Mouse (Mus musculus): ENCODE results near the gene Gm44805. TPM values are rescaled to one million over a fixed set of nuclear protein-coding genes. Genes with fewer than 3 reads are reported as not detected.

Gm44805 gene
- total and polyA plus RNA-seq, 2 experiments from 2014 or later, result not detected

DNA sequence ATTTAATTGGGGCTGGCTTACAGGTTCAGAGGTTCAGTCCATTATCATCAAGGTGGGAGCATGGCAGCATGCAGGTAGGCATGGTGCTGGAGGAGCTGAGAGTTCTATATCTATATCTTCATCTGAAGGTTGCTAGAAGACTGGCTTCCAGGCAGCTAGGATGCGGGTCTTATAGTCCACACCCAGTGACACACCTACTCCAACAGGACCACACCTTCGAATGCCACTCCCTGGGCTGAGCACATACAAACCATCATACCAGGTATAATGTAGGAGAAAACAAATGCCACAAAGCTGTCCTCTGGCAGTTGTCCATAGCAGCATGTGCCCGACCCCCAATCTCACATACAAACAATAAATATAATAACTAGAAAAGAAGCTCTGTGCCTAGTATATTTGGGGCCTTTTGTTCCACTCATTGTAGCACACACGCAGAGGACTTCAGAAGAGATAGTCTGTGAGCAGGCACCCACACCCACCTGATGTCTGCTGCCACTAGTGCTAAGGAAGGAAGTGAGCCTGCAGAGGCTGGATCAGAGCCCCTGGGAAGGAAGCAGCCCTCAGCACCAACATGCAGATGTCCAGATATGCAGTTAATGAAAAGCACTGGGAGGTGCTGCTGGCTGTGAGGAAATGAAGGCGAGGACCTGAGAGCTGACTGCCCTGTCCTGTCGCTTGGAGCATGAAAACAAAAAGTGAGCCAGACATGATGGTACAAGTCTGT, 30.0 kb downstream of the Gm44805 start:
- TF ChIP-seq CTCF (IDR thresholded peaks at IDR 0.05), result no peak
- Histone ChIP-seq H3K9ac (replicated peaks; ENCODE audit: low read length, poor library complexity, severe bottlenecking) (no peak overlapping the region), H3K36me3 (ENCODE audit: insufficient read depth, low read length) (peaks cover 55% of the 10 kb centered on the region), H3K4me3 (ENCODE audit: low read depth, low read length) (no peak overlapping the region), H3K9me3 (ENCODE audit: low read length) (no peaks in the 10 kb centered on the region), H3K4me1 (ENCODE audit: insufficient read depth, low read length) (no peaks in the 10 kb centered on the region), H3K27me3 (ENCODE audit: insufficient read depth, low read length) (no peaks in the 10 kb centered on the region), H3K27ac (ENCODE audit: low read depth, low read length) (no peak overlapping the region), H3K4me2 (ENCODE audit: low read depth, low read length, poor library complexity, severe bottlenecking) (no peak overlapping the region)
- ATAC-seq (ENCODE audit: low FRiP score) (no peak), DNase-seq (ENCODE audit: low spot score) (no peak)
- 95% methylated on average over 6 of the region's 6 CpGs for WGBS

DNA sequence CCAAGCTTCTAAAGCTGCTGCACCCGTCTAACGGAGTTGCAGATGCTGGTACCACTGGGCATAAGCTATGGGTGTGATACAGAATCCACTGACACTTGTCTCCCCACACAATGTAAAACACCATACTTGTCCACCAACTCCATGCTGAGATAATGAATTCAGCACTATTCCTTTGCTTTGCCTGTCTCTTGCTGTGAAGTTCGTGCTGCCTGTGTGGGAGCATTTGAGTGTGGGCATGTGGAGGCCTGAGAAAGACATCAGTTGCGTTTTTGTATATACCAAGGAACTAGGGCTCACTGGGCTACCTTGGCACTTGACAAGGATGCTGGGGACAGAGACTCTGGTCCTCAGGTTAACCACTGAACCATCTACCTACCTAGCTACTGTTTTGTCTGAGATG, 40.0 kb downstream of the Gm44805 start:
- TF ChIP-seq CTCF (IDR thresholded peaks at IDR 0.05), result no peak
- Histone ChIP-seq H3K27ac (ENCODE audit: low read depth, low read length) (no peak overlapping the region), H3K27me3 (ENCODE audit: insufficient read depth, low read length) (no peaks in the 10 kb centered on the region), H3K36me3 (ENCODE audit: insufficient read depth, low read length) (peaks cover 85% of the 10 kb centered on the region), H3K9ac (replicated peaks; ENCODE audit: low read length, poor library complexity, severe bottlenecking) (no peak overlapping the region), H3K9me3 (ENCODE audit: low read length) (no peaks in the 10 kb centered on the region), H3K4me3 (ENCODE audit: low read depth, low read length) (no peak overlapping the region), H3K4me2 (ENCODE audit: low read depth, low read length, poor library complexity, severe bottlenecking) (no peak overlapping the region), H3K4me1 (ENCODE audit: insufficient read depth, low read length) (no peaks in the 10 kb centered on the region)
- no peak for ATAC-seq (ENCODE audit: low FRiP score)
- no peak for DNase-seq (ENCODE audit: low spot score)
- WGBS, result 93% methylated on average over 4 of the region's 4 CpGs

DNA sequence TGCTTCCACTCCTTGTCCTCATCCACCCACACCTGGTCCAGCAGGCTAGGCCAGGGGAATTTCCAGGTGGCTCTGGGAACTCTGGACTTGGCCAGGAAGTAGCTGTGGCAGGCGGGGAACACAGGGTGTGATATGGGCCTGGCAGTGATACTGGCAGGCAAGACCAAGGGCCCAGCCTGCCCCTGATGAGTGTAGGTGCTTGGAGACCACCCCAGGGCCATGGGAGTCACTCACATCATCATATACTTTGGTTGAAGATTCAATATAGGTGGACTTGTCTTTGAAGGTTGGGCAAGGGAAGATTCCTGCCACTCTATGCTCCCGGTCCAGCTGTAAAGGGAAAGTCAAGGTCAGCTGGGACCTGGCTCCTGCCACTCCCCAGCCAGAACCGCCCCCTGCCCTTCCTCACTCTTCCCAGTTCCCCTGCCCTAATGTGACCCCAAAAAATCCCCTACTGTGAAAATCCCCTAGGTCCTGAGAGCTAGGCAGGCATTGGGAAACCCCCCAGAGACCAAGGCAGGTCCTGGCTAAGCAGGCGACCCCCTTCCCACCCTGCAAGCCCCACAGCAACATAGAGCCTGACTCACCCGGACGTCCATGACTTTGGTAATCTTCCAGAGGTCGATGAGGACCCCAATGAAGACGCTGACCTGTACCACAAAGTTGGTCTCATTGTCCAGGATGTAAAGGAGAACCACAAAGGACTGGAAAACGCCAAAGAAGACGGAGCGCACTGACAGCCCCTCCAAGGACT, 46.0 kb downstream of the Gm44805 start:
- H3K9me3 ChIP-seq (ENCODE audit: low read length), result no peaks in the 10 kb centered on the region
- DNase-seq (ENCODE audit: low spot score), result no peak
- no peak overlapping the region for H3K4me3 ChIP-seq (ENCODE audit: low read depth, low read length)
- no peaks in the 10 kb centered on the region for H3K27me3 ChIP-seq (ENCODE audit: insufficient read depth, low read length)
- no peak overlapping the region for H3K9ac ChIP-seq (replicated peaks; ENCODE audit: low read length, poor library complexity, severe bottlenecking)
- H3K27ac ChIP-seq (ENCODE audit: low read depth, low read length), result no peak overlapping the region
- no peaks in the 10 kb centered on the region for H3K4me1 ChIP-seq (ENCODE audit: insufficient read depth, low read length)
- H3K4me2 ChIP-seq (ENCODE audit: low read depth, low read length, poor library complexity, severe bottlenecking), result no peak overlapping the region
- no peak for TF ChIP-seq CTCF (IDR thresholded peaks at IDR 0.05)
- peaks cover 81% of the 10 kb centered on the region for H3K36me3 ChIP-seq (ENCODE audit: insufficient read depth, low read length)
- WGBS, result 90% methylated on average over 11 of the region's 11 CpGs
- ATAC-seq (ENCODE audit: low FRiP score), result no peak

DNA sequence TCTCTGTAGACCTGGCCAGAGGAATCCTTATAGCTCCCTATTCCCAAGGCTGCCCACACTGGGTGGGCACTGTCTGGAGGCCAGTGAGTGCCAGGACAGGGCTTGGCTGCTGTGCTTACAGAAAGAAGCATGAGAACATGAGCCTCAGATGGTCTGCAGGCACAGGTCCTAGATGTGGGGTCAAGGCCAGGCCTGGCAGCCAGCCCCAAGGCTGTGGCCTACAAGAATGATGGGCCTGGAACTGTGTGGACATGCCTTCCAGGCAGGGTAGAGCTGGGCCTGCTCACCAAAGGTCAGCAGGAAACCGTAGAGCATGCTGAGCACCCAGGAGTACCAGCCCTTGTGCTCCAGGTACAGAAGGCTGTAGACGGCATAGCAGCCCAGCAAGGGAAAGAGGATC, 46.6 kb downstream of the Gm44805 start:
- DNase-seq (ENCODE audit: low spot score), result no peak
- no peak overlapping the region for H3K4me3 ChIP-seq (ENCODE audit: low read depth, low read length)
- no peaks in the 10 kb centered on the region for H3K9me3 ChIP-seq (ENCODE audit: low read length)
- ATAC-seq (ENCODE audit: low FRiP score), result no peak
- H3K4me2 ChIP-seq (ENCODE audit: low read depth, low read length, poor library complexity, severe bottlenecking), result no peak overlapping the region
- no peak overlapping the region for H3K27ac ChIP-seq (ENCODE audit: low read depth, low read length)
- H3K27me3 ChIP-seq (ENCODE audit: insufficient read depth, low read length), result no peaks in the 10 kb centered on the region
- H3K9ac ChIP-seq (replicated peaks; ENCODE audit: low read length, poor library complexity, severe bottlenecking), result no peak overlapping the region
- WGBS, result 100% methylated on average over 2 of the region's 2 CpGs
- no peak for TF ChIP-seq CTCF (IDR thresholded peaks at IDR 0.05)
- no peaks in the 10 kb centered on the region for H3K4me1 ChIP-seq (ENCODE audit: insufficient read depth, low read length)
- H3K36me3 ChIP-seq (ENCODE audit: insufficient read depth, low read length), result peaks cover 76% of the 10 kb centered on the region

DNA sequence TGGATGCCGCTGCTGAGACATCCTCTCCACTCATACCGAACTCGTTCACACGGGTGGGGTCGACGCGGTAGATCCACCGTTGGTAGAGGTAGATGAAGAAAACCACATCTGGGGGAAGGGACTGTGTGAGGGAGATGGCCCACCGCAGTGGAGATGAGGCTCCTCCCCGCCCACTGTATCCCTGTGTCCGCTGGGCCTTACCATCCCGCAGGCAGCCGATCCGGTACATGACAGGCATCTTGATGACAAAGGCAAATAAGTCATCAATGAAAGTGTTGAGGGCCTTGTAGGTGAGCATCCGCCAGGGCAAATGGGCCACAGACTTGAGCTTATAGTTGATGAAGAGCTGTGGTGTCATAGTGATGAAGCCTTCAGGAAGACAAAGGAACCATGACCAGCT, 47.4 kb downstream of the Gm44805 start:
- H3K9ac ChIP-seq (replicated peaks; ENCODE audit: low read length, poor library complexity, severe bottlenecking), result no peak overlapping the region
- H3K4me1 ChIP-seq (ENCODE audit: insufficient read depth, low read length), result no peaks in the 10 kb centered on the region
- no peaks in the 10 kb centered on the region for H3K27me3 ChIP-seq (ENCODE audit: insufficient read depth, low read length)
- no peak for DNase-seq (ENCODE audit: low spot score)
- ATAC-seq (ENCODE audit: low FRiP score), result no peak
- no peak overlapping the region for H3K4me2 ChIP-seq (ENCODE audit: low read depth, low read length, poor library complexity, severe bottlenecking)
- WGBS, result 93% methylated on average over 15 of the region's 15 CpGs
- TF ChIP-seq CTCF (IDR thresholded peaks at IDR 0.05), result no peak
- H3K36me3 ChIP-seq (ENCODE audit: insufficient read depth, low read length), result peaks cover 69% of the 10 kb centered on the region
- H3K27ac ChIP-seq (ENCODE audit: low read depth, low read length), result no peak overlapping the region
- H3K4me3 ChIP-seq (ENCODE audit: low read depth, low read length), result no peak overlapping the region
- no peaks in the 10 kb centered on the region for H3K9me3 ChIP-seq (ENCODE audit: low read length)

DNA sequence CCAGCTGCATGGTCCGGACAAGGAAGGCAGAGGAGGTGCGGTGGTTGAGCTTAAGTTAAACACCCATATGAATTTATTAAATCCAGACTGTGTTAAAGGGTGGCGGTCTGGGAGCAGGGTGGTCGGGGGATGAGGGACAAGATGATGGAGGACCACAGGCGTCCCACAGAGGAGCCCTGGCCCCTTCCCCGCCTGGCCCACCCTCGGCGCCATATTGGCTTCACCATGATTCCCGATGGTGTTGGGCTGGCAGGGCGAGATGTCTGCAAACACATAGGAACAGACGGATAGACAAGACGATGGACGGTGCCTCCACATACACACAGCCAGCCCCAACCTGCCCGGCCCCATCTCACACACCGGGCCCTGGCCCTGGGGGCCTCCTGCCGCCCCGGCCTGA, 48.0 kb downstream of the Gm44805 start:
- ATAC-seq (ENCODE audit: low FRiP score), result no peak
- Histone ChIP-seq H3K4me3 (ENCODE audit: low read depth, low read length) (no peak overlapping the region), H3K36me3 (ENCODE audit: insufficient read depth, low read length) (peaks cover 62% of the 10 kb centered on the region), H3K27ac (ENCODE audit: low read depth, low read length) (no peak overlapping the region), H3K27me3 (ENCODE audit: insufficient read depth, low read length) (no peaks in the 10 kb centered on the region), H3K4me1 (ENCODE audit: insufficient read depth, low read length) (no peaks in the 10 kb centered on the region), H3K4me2 (ENCODE audit: low read depth, low read length, poor library complexity, severe bottlenecking) (no peak overlapping the region), H3K9ac (replicated peaks; ENCODE audit: low read length, poor library complexity, severe bottlenecking) (no peak overlapping the region), H3K9me3 (ENCODE audit: low read length) (no peaks in the 10 kb centered on the region)
- TF ChIP-seq CTCF (IDR thresholded peaks at IDR 0.05), result no peak
- DNase-seq (ENCODE audit: low spot score), result no peak
- WGBS, result 94% methylated on average over 16 of the region's 17 CpGs
